Mouse (Mus musculus) lung, embryonic 14.5 days (tissue): ENCODE measurements around the gene Tmem251. TPM values are rescaled to one million over a fixed set of nuclear protein-coding genes. Genes with fewer than 3 reads are reported as not detected.
A peak's percentile ranks its signal among the peaks of the same experiment; 100 is the strongest.

Source experiments
- ATAC-seq: fragments of 200-750 bp; cut with Nextera tagmentation; 2 replicates; pipeline ENCODE4 v1.8.0; 2017; ENCODE audit warnings: mild to moderate bottlenecking, moderate TSS enrichment, moderate library complexity; ENCODE audit not compliant: insufficient read depth
- DNase-seq: peaks from one replicate; pipeline ENCODE4 v3.0.0-alpha.2; 2015
- H3K27ac ChIP-seq: fragments of 300-500 bp; sonication (generic); 2 replicates; pipeline ENCODE4 v1.5.1; 2014; ENCODE audit warnings: low read depth, mild to moderate bottlenecking, moderate library complexity
- H3K27me3 ChIP-seq: fragments of 300-500 bp; sonication (generic); 2 replicates; pipeline ENCODE4 v1.6.1; 2014; ENCODE audit warnings: low read length, control low read depth; ENCODE audit not compliant: insufficient read depth
- H3K36me3 ChIP-seq: fragments of 300-500 bp; sonication (generic); 2 replicates; pipeline ENCODE4 v1.6.1; 2014; ENCODE audit warnings: control low read depth; ENCODE audit not compliant: insufficient read depth
- H3K4me1 ChIP-seq: fragments of 300-500 bp; sonication (generic); 2 replicates; pipeline ENCODE4 v1.6.1; 2014; ENCODE audit warnings: antibody characterized with exemption, control low read depth; ENCODE audit not compliant: insufficient read depth
- H3K4me2 ChIP-seq: fragments of 300-500 bp; sonication (generic); 2 replicates; pipeline ENCODE4 v1.6.1; 2014; ENCODE audit warnings: mild to moderate bottlenecking
- H3K4me3 ChIP-seq: fragments of 300-500 bp; sonication (generic); 2 replicates; pipeline ENCODE4 v1.5.1; 2014; ENCODE audit warnings: low read depth, low read length
- H3K9ac ChIP-seq: fragments of 300-500 bp; sonication (generic); 2 replicates; pipeline ENCODE4 v1.6.1; 2014
- H3K9me3 ChIP-seq: fragments of 300-500 bp; sonication (generic); 2 replicates; pipeline ENCODE4 v1.6.1; 2016; ENCODE audit warnings: low read depth, low read length, control low read depth
- CTCF ChIP-seq: IDR thresholded peaks from 2 replicates; pipeline ENCODE4 v1.5.1; 2016; ENCODE audit warnings: antibody characterized with exemption, low read depth
- WGBS: fragments of 180-500 bp; shearing (Covaris S2); extraction: QIAGEN DNeasy Blood & Tissue Kit; methylation state at CpG from one replicate; pipeline ENCODE4 v1.1.7; 2014; 5-methylcytosine and 5-hydroxymethylcytosine counted together
- polyA plus RNA-seq: library from polyadenylated mRNA; unstranded; fragments of >200 nt; fragmentation: Nextera tagmentation; extraction: Ambion mirVana; gene quantifications from 2 replicates; pipeline ENCODE4 v1.2.1, GENCODE M21; 2014

Gene Tmem251
- 11.2 and 11.4 TPM in 2 replicates for polyA plus RNA-seq

GRCm38 (mm10) chr12:102743589-102744574, at the start of gene Tmem251, which contains the start of gene Moap1:
TSS of gene Tmem251 (plus strand) at chr12:102743762.
TSS of gene Moap1 (minus strand) at chr12:102743661.
- H3K27ac ChIP-seq, result peak within 1 kb of the TSS; percentile 87
- peak within 1 kb of the TSS; percentile 78 for H3K9ac ChIP-seq
- peaks cover 7% of the 10 kb centered on the region for H3K4me1 ChIP-seq
- ATAC-seq (peak; percentile 98), DNase-seq (peak; percentile 95)
- peaks cover 14% of the 10 kb centered on the region; the same call in 1 of the 2 replicates for H3K36me3 ChIP-seq
- peak within 1 kb of the TSS; percentile 84 for H3K4me2 ChIP-seq
- H3K27me3 ChIP-seq, result no peaks in the 10 kb centered on the region
- no peaks in the 10 kb centered on the region for H3K9me3 ChIP-seq
- no peak for TF ChIP-seq CTCF
- peak within 1 kb of the TSS; percentile 84 for H3K4me3 ChIP-seq
- under 1% methylated on average over 62 of the region's 63 CpGs for WGBS

GRCm38 (mm10) chr12:102695369-102696239, 48.0 kb upstream of the Tmem251 start:
- no peaks in the 10 kb centered on the region for H3K36me3 ChIP-seq
- no peak for TF ChIP-seq CTCF
- no peak for DNase-seq
- no peaks in the 10 kb centered on the region for H3K4me1 ChIP-seq
- H3K4me2 ChIP-seq, result no peak overlapping the region
- H3K27me3 ChIP-seq, result no peaks in the 10 kb centered on the region
- no peak for ATAC-seq
- no peaks in the 10 kb centered on the region for H3K9me3 ChIP-seq
- no peak overlapping the region for H3K4me3 ChIP-seq
- no peak overlapping the region for H3K9ac ChIP-seq
- no peak overlapping the region for H3K27ac ChIP-seq
- 64% methylated on average over 18 of the region's 18 CpGs for WGBS

DNA sequence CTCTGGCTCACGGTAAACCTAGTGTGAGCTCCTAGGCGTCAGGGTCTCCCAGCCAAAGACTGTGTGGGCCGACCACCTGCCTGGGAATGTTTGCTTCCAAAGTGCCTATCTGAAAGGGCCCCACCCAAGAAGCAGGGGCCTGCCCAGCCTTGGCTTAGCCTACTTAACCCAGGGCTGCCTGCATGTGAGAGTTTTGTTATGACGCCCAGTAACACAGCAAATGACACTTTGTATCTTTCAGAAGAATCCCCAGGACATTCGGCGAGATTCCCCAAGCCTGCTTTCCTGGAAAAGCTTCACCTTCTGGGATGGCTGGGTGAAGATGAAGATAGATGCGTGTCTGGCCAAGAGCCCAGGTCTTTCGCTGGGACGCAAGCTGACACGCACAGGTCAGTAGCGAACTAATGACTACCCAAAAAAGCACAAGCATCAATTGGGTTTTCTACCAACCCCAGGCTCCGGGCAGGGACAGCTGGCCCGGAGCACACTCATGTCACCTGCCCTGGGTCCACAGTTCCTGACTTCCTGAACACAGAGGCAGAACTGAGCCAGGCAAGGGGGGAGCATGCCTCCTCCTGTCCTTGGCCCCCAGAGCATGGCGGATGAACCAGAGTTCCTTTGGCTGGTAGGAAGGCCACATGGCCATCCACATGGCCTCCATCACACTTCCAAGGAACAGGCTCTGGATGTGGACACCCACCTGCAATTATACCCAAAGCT, 46.8 kb upstream of the Tmem251 start:
- no peak overlapping the region for H3K27ac ChIP-seq
- H3K36me3 ChIP-seq, result no peaks in the 10 kb centered on the region
- H3K4me2 ChIP-seq, result no peak overlapping the region
- no peak overlapping the region for H3K4me3 ChIP-seq
- ATAC-seq (no peak), DNase-seq (no peak)
- H3K27me3 ChIP-seq, result no peaks in the 10 kb centered on the region
- H3K9me3 ChIP-seq, result no peaks in the 10 kb centered on the region
- WGBS, result 70% methylated on average over 14 of the region's 14 CpGs
- no peaks in the 10 kb centered on the region for H3K4me1 ChIP-seq
- H3K9ac ChIP-seq, result no peak overlapping the region
- TF ChIP-seq CTCF, result no peak

DNA sequence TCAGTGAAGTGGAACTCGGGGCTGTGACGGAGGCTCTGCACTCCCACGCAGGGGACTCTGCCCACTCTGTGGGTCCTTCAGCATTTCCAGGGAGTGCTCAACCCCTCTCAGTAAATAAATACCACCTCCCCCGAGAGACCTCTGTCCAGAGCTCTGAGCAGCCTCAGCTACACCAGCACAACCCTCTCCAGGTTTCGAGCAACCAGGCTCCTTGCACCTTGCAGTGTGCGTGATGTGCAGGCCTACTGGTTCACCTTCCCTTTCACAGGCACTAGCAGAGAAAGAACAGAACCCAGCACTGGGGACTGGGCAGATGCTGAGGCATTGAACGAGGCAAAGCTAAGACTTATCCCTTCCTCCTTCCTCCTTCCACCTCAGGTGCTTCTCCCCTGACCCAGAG, 46.2 kb upstream of the Tmem251 start:
- ATAC-seq (no peak), DNase-seq (no peak)
- Histone ChIP-seq H3K4me1 (no peaks in the 10 kb centered on the region), H3K36me3 (no peaks in the 10 kb centered on the region), H3K4me2 (no peak overlapping the region), H3K9ac (no peak overlapping the region), H3K27ac (no peak overlapping the region), H3K27me3 (no peaks in the 10 kb centered on the region), H3K9me3 (no peaks in the 10 kb centered on the region), H3K4me3 (no peak overlapping the region)
- no peak for TF ChIP-seq CTCF
- WGBS, result 59% methylated on average over 7 of the region's 7 CpGs

DNA sequence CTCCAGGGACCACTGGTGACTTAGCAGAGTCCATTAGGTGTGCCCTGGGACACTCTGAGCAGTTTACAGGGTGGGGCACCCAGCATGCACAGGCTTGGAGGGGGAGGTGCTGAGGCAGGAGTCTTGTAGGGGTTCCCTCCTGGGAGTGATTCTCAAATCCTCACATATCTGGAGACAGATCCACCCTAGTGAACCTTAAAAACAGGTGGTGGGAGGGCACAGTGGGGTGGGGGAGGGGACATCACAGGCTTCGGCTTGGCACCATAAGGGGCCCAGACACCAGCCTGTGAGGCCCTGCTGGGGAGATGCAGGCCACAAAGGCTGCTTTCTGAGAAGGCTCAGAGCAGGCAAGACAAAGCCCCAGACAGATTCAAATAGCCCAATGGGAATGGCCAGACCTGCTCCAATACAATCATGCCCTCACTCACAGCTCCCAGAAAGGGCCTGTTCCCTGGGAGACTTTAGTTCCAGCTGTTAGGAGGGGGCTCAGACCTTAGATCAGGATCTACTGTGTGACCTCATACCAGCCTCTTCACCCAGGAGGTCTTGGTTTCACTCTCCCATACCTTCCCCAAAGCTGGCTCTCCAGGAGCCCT, 45.4 kb upstream of the Tmem251 start:
- Histone ChIP-seq H3K36me3 (no peaks in the 10 kb centered on the region), H3K9me3 (no peaks in the 10 kb centered on the region), H3K4me2 (no peak overlapping the region), H3K9ac (no peak overlapping the region), H3K4me3 (no peak overlapping the region), H3K27me3 (no peaks in the 10 kb centered on the region), H3K27ac (no peak overlapping the region), H3K4me1 (no peaks in the 10 kb centered on the region)
- ATAC-seq, result no peak
- 60% methylated on average over 1 of the region's 1 CpGs for WGBS
- TF ChIP-seq CTCF, result no peak
- no peak for DNase-seq

DNA sequence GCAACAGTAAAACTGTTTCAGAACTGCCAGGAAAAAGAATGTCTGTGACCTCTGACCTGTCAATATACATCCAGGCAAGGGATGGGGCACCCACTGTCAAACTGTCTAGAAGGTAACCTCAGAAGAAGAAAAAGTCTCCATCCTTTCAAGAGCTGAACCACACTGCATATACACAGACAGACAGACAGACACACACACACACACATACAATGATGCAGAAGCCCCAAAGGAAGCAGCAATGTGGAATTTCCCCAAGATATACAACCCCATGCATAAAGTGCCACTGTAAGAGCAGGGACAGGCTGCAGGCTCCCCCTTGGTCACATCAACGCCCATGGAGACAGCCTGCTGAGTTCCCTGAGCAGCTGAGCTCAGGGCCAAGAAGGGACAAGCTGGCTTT, 44.4 kb upstream of the Tmem251 start:
- Histone ChIP-seq H3K27ac (no peak overlapping the region), H3K9ac (no peak overlapping the region), H3K4me1 (peaks cover 4% of the 10 kb centered on the region), H3K4me2 (no peak overlapping the region), H3K27me3 (no peaks in the 10 kb centered on the region), H3K36me3 (no peaks in the 10 kb centered on the region), H3K9me3 (no peaks in the 10 kb centered on the region), H3K4me3 (no peak overlapping the region)
- ATAC-seq (no peak), DNase-seq (no peak)
- 12% methylated on average over 1 of the region's 1 CpGs for WGBS
- no peak for TF ChIP-seq CTCF
